Mouse (Mus musculus) liver, embryonic 14.5 days (tissue): ENCODE measurements at regions not wholly inside any gene's neighbourhood (a gene's known extent, or its start where the extent isn't known, plus 50 kb on each side); places are given as distances from the start of the nearest gene placed in this dataset.

Source experiments
- ATAC-seq: fragments of 200-750 bp; cut with Nextera tagmentation; 2 replicates; pipeline ENCODE4 v1.8.0; 2017; ENCODE audit warnings: moderate number of reproducible peaks, mild to moderate bottlenecking, moderate library complexity; ENCODE audit not compliant: insufficient read depth
- DNase-seq, 3 experiments: peaks; one replicate each; pipeline ENCODE4 v3.0.0-alpha.2; 2012 to 2013; ENCODE audit warnings: low read depth in 3 of 3, low spot score in 3 of 3
- H3K27ac ChIP-seq: fragments of 300-500 bp; sonication (generic); 2 replicates; pipeline ENCODE4 v1.5.1; 2014; ENCODE audit warnings: moderate library complexity, mild to moderate bottlenecking, control low read depth, inconsistent platforms
- H3K27me3 ChIP-seq: fragments of 300-500 bp; sonication (generic); 2 replicates; pipeline ENCODE4 v1.6.1; 2014; ENCODE audit warnings: mild to moderate bottlenecking, low read length, moderate library complexity; ENCODE audit not compliant: control insufficient read depth, insufficient read depth
- H3K36me3 ChIP-seq: fragments of 300-500 bp; sonication (generic); replicated peaks from 2 replicates; pipeline ENCODE4 v1.6.1; 2014; ENCODE audit warnings: low read depth; ENCODE audit not compliant: control insufficient read depth, insufficient read depth
- H3K4me1 ChIP-seq, 2 experiments: fragments of 200-500 bp in 1 of 2; fragments of 300-500 bp in 1 of 2; sonication (generic) in 1 of 2; replicated peaks; 2 replicates each; pipeline ENCODE4 v1.6.1; 2012 to 2014; ENCODE audit warnings: antibody characterized with exemption in 1 of 2, inconsistent platforms in 1 of 2, low read length in 1 of 2; ENCODE audit not compliant: control insufficient read depth in 2 of 2, insufficient read depth in 2 of 2
- H3K4me2 ChIP-seq: fragments of 300-500 bp; sonication (generic); 2 replicates; pipeline ENCODE4 v1.6.1; 2014; ENCODE audit warnings: low read depth, mild to moderate bottlenecking, control low read depth, moderate library complexity
- H3K4me3 ChIP-seq, 2 experiments: fragments of 200-500 bp in 1 of 2; fragments of 300-500 bp in 1 of 2; sonication (generic) in 1 of 2; 2 replicates each; pipeline ENCODE4 v1.5.1; 2012 to 2014; ENCODE audit warnings: low read depth in 2 of 2, low read length in 2 of 2, mild to moderate bottlenecking in 2 of 2, control low read depth in 1 of 2, inconsistent platforms in 1 of 2, moderate library complexity in 1 of 2; ENCODE audit not compliant: insufficient read depth in 1 of 2
- H3K9ac ChIP-seq: fragments of 300-500 bp; sonication (generic); replicated peaks from 2 replicates; pipeline ENCODE4 v1.6.1; 2014; ENCODE audit warnings: mild to moderate bottlenecking, control low read depth, moderate library complexity
- H3K9me3 ChIP-seq: fragments of 300-500 bp; sonication (generic); 2 replicates; pipeline ENCODE4 v1.6.1; 2016; ENCODE audit warnings: low read length, mixed read lengths; ENCODE audit not compliant: control insufficient read depth
- CTCF ChIP-seq: IDR thresholded peaks from 2 replicates; pipeline ENCODE4 v1.5.1; 2016; ENCODE audit warnings: antibody characterized with exemption, low read depth, control low read depth
- EP300 ChIP-seq: IDR thresholded peaks from 2 replicates; pipeline ENCODE4 v1.6.1; 2016; ENCODE audit warnings: antibody characterized with exemption, low read depth
- WGBS: fragments of 180-500 bp; shearing (Covaris S2); extraction: QIAGEN DNeasy Blood & Tissue Kit; methylation state at CpG from one replicate; pipeline ENCODE4 v1.1.7; 2014; ENCODE audit not compliant: insufficient replicate concordance; 5-methylcytosine and 5-hydroxymethylcytosine counted together

DNA sequence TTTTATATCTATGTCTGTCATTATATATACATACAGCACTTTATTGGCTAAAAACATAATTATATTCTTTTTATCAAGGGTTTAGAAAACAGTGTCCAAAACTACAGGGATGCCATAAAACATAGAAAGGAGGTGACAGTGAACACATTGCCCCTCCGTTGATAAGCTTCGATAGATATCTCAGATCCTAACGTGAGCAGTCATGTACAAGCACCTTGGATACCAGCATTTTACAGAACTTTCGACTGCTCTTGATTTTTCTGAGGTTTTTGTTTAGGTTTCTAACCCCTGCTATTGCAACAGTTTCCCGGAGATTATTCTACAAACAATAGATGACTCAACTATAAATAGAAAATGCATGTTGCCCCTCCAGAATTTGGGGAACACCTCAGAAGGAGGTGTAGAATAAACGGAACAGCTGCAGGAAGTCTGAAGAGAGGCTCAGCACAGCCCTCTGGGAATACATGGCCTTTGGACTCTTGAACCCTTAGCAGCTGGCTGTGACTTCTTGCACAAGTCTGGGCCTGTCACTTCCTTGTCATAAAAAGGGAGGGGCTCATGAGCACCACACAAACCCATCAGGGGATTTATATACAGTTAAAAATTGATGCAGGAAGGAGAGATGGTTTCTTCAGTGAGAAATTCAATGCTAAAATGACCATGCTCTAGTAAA is 87.1 kb upstream of the Gpc5 start:
- Histone ChIP-seq H3K27ac (no peak overlapping the region), H3K27me3 (no peaks in the 10 kb centered on the region), H3K9ac (no peak overlapping the region), H3K9me3 (no peaks in the 10 kb centered on the region), H3K4me2 (no peak overlapping the region), H3K36me3 (no peaks in the 10 kb centered on the region), H3K4me1 (no peaks in the 10 kb centered on the region; a peak in 1 of 4 replicates), H3K4me3 (no peak overlapping the region)
- TF ChIP-seq CTCF (no peak), EP300 (no peak)
- ATAC-seq (no peak), DNase-seq (no peak)
- WGBS = 40% methylated on average over 6 of the region's 6 CpGs

DNA sequence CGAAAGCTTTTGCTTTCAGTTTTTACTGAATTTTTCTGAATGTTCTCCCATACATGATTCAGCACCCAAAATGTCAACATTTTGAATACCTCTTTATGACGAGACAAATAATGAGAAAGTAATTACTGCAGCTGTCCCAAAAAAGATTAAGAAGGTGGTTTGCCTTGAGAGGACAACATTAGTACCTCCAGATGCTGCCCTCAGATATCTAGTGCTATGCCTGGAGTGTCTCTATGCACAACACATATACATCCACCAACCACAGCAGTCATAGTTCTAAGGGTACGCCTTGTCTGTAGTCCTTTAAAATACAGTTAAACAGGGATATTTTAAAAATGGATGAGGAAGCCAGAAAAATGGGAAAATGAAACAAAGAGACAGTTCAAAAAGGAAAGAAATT is 81.1 kb upstream of the Gpc5 start:
- H3K4me3 ChIP-seq = no peak overlapping the region
- WGBS = 53% methylated on average over 3 of the region's 3 CpGs
- H3K27me3 ChIP-seq = no peaks in the 10 kb centered on the region
- ATAC-seq = no peak
- no peak for DNase-seq
- no peaks in the 10 kb centered on the region for H3K9me3 ChIP-seq
- no peak overlapping the region for H3K9ac ChIP-seq
- TF ChIP-seq CTCF (no peak), EP300 (no peak)
- H3K27ac ChIP-seq = no peak overlapping the region
- H3K4me2 ChIP-seq = no peak overlapping the region
- H3K36me3 ChIP-seq = no peaks in the 10 kb centered on the region
- H3K4me1 ChIP-seq = no peaks in the 10 kb centered on the region

DNA sequence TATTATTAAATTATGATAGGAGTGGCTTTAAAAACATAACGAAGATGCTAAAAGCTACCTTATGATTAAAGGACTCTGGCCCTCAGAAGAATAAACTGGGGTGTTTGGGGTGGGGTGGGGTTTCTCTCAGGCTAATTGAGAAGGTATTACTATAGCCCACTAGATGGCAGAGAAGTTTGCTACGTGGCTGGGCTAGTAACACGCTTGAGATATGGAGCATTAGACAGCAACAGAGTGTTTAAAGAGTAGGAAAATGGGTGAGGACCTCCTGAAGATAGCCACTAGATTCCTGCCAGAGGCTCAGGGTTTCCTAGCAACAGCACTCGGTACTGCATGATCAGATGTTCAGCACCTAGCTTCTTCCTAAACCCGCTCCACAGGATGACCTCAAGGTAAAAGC is 76.7 kb upstream of the Gpc5 start:
- Histone ChIP-seq H3K36me3 (no peaks in the 10 kb centered on the region), H3K4me1 (0 out of 4 replicates have a peak, but pooled peaks cover 0 to 1% of the 10 kb centered on the region in 2 experiments), H3K4me2 (no peak overlapping the region), H3K9me3 (no peaks in the 10 kb centered on the region), H3K9ac (no peak overlapping the region), H3K27me3 (no peaks in the 10 kb centered on the region), H3K4me3 (no peak overlapping the region), H3K27ac (no peak overlapping the region)
- DNase-seq = no peak
- ATAC-seq = no peak
- TF ChIP-seq EP300 (no peak), CTCF (no peak)
- WGBS = 34% methylated on average over 5 of the region's 5 CpGs

DNA sequence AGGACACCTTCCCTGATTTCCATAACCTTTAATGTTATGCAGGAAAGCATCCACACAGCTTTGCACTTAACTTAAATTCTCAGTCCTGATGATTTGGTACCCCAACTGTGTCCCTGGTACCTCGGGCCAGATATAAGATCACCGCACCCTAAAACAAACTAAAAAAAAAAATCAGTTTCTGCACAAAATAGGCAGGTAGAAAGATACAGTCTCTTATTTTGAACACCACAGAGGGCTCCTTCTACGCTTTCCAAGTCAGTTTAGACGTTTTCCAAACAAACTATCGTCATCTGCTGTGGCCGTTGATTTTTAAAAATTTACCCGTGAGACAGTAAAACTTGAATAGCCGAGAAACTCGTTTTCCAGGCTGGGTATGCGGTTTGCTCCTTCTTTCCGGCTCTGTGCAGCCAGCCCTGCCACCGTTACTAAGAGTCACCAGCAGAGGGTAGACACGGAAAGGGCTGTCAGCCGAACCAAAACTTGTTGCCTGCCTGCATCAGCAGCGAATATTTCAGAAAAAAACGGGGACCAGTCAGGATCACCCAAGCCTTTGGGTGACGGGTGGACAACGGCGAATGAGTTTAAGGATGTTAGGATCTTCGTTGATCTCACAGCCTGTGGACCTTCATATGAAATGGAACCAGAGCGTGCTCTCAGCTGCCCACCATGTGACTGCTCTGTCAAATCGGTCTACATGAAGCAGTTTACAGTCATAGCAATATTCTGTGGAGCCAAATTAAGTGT is 74.4 kb upstream of the Gpc5 start:
- ATAC-seq (peak; percentile 67; the same call in 1 of the 2 replicates), DNase-seq (peak in 1 of 3 experiments; percentile 31)
- H3K9ac ChIP-seq = no peak overlapping the region
- no peak overlapping the region for H3K27ac ChIP-seq
- H3K27me3 ChIP-seq = no peaks in the 10 kb centered on the region
- H3K4me2 ChIP-seq = peak overlapping the region; percentile 45
- no peak for TF ChIP-seq EP300
- TF ChIP-seq CTCF = peak; percentile 78
- peak overlapping the region in 1 of 2 experiments; percentile 61; a peak in 2 of 4 replicates for H3K4me3 ChIP-seq
- 14% methylated on average over 22 of the region's 22 CpGs for WGBS
- H3K4me1 ChIP-seq = 0 out of 4 replicates have a peak, but pooled peaks cover 0 to 1% of the 10 kb centered on the region in 2 experiments
- no peaks in the 10 kb centered on the region for H3K36me3 ChIP-seq
- no peaks in the 10 kb centered on the region for H3K9me3 ChIP-seq

DNA sequence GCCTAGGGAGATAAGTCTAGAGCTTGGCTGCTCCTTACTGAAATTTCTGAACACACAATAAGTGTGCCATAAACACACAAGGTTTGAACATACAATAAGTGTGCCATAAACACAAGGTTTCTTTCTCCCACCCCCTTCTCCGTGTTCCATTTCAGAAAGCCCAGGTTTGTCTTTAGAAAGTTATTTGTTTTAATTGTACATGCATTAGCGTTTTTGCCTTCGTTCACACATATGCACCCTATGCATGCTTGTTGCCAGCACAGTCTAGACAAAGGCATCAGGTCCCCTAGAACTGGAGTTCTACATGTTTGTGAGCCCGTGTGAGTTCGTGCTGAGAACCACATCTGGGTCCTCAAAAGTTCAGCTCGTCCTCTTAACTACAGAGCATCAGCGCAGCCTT is 64.0 kb upstream of the Gpc5 start:
- Histone ChIP-seq H3K4me1 (no peaks in the 10 kb centered on the region), H3K27ac (no peak overlapping the region), H3K4me3 (no peak overlapping the region), H3K36me3 (no peaks in the 10 kb centered on the region), H3K27me3 (no peaks in the 10 kb centered on the region), H3K4me2 (no peak overlapping the region), H3K9me3 (no peaks in the 10 kb centered on the region), H3K9ac (no peak overlapping the region)
- 66% methylated on average over 7 of the region's 7 CpGs for WGBS
- DNase-seq (no peak), ATAC-seq (no peak)
- TF ChIP-seq CTCF = no peak
- TF ChIP-seq EP300 = no peak
